Mouse (Mus musculus) midbrain, embryonic 15.5 days (tissue): ENCODE data around the gene Prkn. TPM values are rescaled to one million over a fixed set of nuclear protein-coding genes. Genes with fewer than 3 reads are reported as not detected.

Source experiments
- ATAC-seq: fragments of 200-750 bp; cut with Nextera tagmentation; replicated peaks from 2 replicates; pipeline ENCODE4 v1.8.0; 2017; ENCODE audit warnings: moderate TSS enrichment
- H3K27ac ChIP-seq: fragments of 300-500 bp; sonication (generic); 2 replicates; pipeline ENCODE4 v1.5.1; 2015; ENCODE audit warnings: mild to moderate bottlenecking, inconsistent platforms
- H3K27me3 ChIP-seq: fragments of 300-500 bp; sonication (generic); replicated peaks from 2 replicates; pipeline ENCODE4 v1.6.1; 2015; ENCODE audit warnings: inconsistent platforms
- H3K36me3 ChIP-seq: fragments of 300-500 bp; sonication (generic); replicated peaks from 2 replicates; pipeline ENCODE4 v1.6.1; 2015; ENCODE audit warnings: inconsistent platforms
- H3K4me1 ChIP-seq: fragments of 300-500 bp; sonication (generic); 2 replicates; pipeline ENCODE4 v1.6.1; 2015; ENCODE audit warnings: inconsistent platforms
- H3K4me2 ChIP-seq: fragments of 300-500 bp; sonication (generic); 2 replicates; pipeline ENCODE4 v1.6.1; 2015; ENCODE audit warnings: inconsistent platforms, mild to moderate bottlenecking, moderate library complexity
- H3K4me3 ChIP-seq: fragments of 300-500 bp; sonication (generic); 2 replicates; pipeline ENCODE4 v1.5.1; 2015; ENCODE audit warnings: mild to moderate bottlenecking, inconsistent platforms
- H3K9ac ChIP-seq: fragments of 300-500 bp; sonication (generic); 2 replicates; pipeline ENCODE4 v1.6.1; 2015; ENCODE audit warnings: mild to moderate bottlenecking, inconsistent platforms
- H3K9me3 ChIP-seq: fragments of 300-500 bp; sonication (generic); 2 replicates; pipeline ENCODE4 v1.6.1; 2016; ENCODE audit warnings: inconsistent platforms
- WGBS: fragments of 180-500 bp; shearing (Covaris S2); methylation state at CpG from one replicate; pipeline ENCODE4 v1.1.7; 2015; ENCODE audit warnings: mixed read lengths; 5-methylcytosine and 5-hydroxymethylcytosine counted together
- polyA plus RNA-seq: library from polyadenylated mRNA; unstranded; fragments of >200 nt; fragmentation: Nextera tagmentation; extraction: Ambion mirVana; gene quantifications from 2 replicates; pipeline ENCODE4 v1.2.1, GENCODE M21; 2015

The Prkn gene
- polyA plus RNA-seq, 1 experiment from 2014 or later = 4.8 TPM

DNA sequence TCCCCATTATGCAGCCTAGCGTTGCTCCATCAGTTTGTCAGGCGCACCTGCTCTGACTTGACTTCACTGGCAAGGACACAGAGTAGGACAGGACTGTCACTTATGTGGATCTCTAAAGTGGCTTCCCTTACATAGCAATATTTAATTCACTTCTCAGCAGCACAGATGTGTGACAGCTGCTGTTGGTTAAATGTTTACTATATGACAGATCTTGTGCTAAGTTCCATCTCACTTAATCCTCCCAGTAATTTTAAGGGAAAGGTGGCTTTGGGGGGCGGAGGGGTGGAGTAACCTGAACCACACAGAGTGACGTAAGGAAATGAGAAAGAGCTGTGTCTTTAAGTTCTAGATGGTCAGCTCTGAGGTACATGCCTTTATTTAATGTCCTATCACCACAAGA is 1072.0 kb downstream of the Prkn start:
- H3K9ac ChIP-seq = no peak overlapping the region
- no peaks in the 10 kb centered on the region for H3K36me3 ChIP-seq
- H3K4me2 ChIP-seq = no peak overlapping the region
- ATAC-seq = no peak
- no peak overlapping the region for H3K4me3 ChIP-seq
- 75% methylated on average over 4 of the region's 4 CpGs for WGBS
- no peaks in the 10 kb centered on the region for H3K9me3 ChIP-seq
- no peaks in the 10 kb centered on the region for H3K27me3 ChIP-seq
- H3K27ac ChIP-seq = no peak overlapping the region
- H3K4me1 ChIP-seq = peaks cover 13% of the 10 kb centered on the region

DNA sequence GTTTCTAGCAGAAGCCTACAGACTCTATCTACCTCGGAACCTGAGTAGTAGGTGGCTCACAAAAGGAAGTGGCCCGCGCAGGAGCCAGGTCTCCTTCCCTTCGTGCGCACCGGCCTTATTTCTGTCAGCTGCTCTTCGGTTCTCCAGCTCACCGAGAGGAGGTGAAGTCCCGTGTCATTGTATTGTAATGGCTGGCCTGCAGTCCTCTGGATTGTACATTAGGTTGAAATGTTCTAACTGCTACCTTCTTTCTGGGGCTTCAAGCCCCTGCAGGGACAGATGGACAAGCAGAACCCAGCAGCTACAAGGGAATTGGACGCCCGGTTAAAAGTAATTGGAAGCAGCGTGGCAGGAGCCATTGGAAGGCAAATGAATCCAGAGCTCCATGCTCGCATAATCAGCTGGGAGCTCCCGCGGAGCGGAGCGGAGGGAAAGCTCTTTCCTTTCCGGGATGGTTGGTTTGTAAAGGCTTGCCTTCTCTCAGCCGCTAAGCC is 1072.7 kb downstream of the Prkn start:
- 1% methylated on average over 19 of the region's 19 CpGs for WGBS
- peaks cover 17% of the 10 kb centered on the region for H3K4me1 ChIP-seq
- no peaks in the 10 kb centered on the region for H3K27me3 ChIP-seq
- peak overlapping the region; percentile 67 for H3K27ac ChIP-seq
- H3K9me3 ChIP-seq = no peaks in the 10 kb centered on the region
- peak overlapping the region; percentile 50 for H3K4me2 ChIP-seq
- no peaks in the 10 kb centered on the region for H3K36me3 ChIP-seq
- peak; percentile 58; the same call in 1 of the 2 replicates for ATAC-seq
- H3K4me3 ChIP-seq = peak overlapping the region; percentile 23
- no peak overlapping the region for H3K9ac ChIP-seq

DNA sequence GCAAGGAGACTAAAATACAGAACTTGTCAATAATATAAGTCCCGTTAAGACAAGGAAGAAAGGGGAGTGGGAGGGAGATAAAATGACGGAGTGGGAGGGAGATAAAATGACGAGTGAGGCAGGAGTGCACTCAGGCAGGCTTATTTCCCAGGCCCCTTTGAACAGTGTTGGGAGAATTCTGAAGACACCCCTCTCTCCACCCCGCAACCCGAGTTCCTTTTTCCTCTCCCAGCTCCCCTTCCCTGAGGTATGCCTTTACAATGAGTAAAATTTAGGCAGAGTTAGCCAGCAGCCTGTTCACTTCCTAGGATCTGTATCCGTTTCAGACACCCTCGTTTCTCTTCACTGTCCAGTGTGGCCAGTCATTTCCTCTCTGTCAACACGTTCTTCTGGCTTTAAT is 1073.4 kb downstream of the Prkn start:
- Histone ChIP-seq H3K4me3 (no peak overlapping the region; the same call in 1 of the 2 replicates), H3K9ac (no peak overlapping the region), H3K27ac (no peak overlapping the region)

DNA sequence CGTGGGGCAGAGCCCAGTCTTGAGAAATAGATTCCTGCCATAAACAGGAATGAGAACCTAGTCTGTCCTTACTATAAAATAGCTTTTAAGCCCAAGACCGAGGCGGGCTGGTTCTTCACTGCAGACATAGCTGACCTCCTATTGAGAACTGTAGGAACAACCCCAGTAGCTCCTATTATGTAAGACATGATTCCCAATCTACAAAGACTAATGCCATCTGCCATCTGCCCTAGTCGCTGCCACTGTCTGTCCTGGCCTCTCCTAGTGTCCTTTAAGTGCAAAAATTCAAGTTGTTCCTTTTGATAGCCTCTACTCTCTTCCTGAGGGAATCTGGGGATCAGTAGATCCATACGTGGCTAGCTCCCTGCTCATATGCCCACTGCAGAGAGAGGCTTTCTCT is 1074.3 kb downstream of the Prkn start:
- no peaks in the 10 kb centered on the region for H3K27me3 ChIP-seq
- no peak overlapping the region for H3K4me3 ChIP-seq
- H3K4me1 ChIP-seq = peaks cover 24% of the 10 kb centered on the region
- H3K9me3 ChIP-seq = no peaks in the 10 kb centered on the region
- ATAC-seq = no peak
- no peaks in the 10 kb centered on the region for H3K36me3 ChIP-seq
- H3K27ac ChIP-seq = no peak overlapping the region
- no peak overlapping the region for H3K9ac ChIP-seq
- 68% methylated on average over 5 of the region's 5 CpGs for WGBS
- H3K4me2 ChIP-seq = no peak overlapping the region

More for the DNA sequence above, 1073.4 kb downstream of the Prkn start:
- Histone ChIP-seq H3K9me3 (no peaks in the 10 kb centered on the region), H3K27me3 (no peaks in the 10 kb centered on the region), H3K36me3 (no peaks in the 10 kb centered on the region), H3K4me1 (peaks cover 24% of the 10 kb centered on the region), H3K4me2 (peak overlapping the region; percentile 50)
- no peak for ATAC-seq
- WGBS = 13% methylated on average over 8 of the region's 8 CpGs

DNA sequence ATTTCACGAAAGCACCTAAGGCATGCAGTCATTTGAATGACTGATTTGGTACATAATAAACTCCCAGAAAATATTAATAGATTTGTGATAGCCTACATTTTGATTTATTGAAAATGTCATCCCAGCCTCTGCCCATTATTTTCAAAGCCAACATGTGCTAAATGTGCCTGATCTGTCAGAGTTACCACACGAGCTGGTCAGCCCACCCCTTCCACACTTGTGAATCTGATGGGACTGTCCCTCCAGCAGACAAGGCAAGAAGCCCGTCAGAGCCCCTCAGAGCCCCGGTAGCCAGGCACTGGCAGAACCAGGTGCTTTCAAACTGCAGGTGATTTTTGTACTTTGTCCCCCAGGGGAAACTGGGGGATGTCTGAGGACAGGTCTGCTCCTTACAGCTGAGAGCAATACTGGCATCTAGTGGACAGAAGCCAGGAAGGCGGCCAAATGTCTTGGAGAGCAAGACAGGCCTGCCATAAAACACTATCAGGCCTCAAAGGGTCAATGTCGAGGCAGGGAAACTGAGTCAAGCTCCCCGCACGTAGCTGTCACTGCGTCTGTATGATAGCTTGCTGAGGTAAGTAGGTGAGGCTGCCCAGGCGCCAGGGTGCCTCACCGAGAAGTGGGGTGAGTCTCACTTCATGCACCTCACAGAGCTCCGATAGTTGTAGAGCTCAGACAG is 1078.1 kb downstream of the Prkn start:
- no peak overlapping the region for H3K4me3 ChIP-seq
- no peaks in the 10 kb centered on the region for H3K9me3 ChIP-seq
- H3K36me3 ChIP-seq = no peaks in the 10 kb centered on the region
- peaks cover 19% of the 10 kb centered on the region for H3K4me1 ChIP-seq
- H3K27me3 ChIP-seq = no peaks in the 10 kb centered on the region
- WGBS = 49% methylated on average over 12 of the region's 12 CpGs
- H3K27ac ChIP-seq = no peak overlapping the region; the same call in 1 of the 2 replicates
- peak; percentile 54; the same call in 1 of the 2 replicates for ATAC-seq
- H3K9ac ChIP-seq = no peak overlapping the region
- no peak overlapping the region for H3K4me2 ChIP-seq

DNA sequence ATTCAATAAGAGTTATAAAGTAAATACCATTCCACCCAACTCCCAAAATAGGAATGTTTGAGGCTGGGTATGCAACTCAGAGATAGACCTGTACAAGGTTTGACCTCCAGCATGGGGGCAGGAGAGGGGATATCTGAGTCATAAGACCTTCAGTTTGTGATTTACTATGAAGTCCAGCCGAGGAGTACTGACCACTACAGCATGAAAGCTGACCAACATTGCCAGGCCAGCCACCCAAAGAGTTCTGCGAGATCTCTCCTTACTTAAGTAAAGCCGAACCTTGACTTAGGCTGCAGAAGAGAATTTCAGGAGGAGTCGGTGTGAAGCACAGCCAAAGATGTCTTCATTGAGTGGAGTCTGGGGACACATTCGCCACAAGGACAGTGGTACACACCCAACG is 1079.4 kb downstream of the Prkn start:
- Histone ChIP-seq H3K27me3 (no peaks in the 10 kb centered on the region), H3K4me3 (no peak overlapping the region), H3K4me2 (no peak overlapping the region), H3K9ac (no peak overlapping the region), H3K27ac (no peak overlapping the region), H3K4me1 (peaks cover 14% of the 10 kb centered on the region), H3K9me3 (no peaks in the 10 kb centered on the region), H3K36me3 (no peaks in the 10 kb centered on the region)
- no peak for ATAC-seq
- WGBS = 91% methylated on average over 6 of the region's 6 CpGs

DNA sequence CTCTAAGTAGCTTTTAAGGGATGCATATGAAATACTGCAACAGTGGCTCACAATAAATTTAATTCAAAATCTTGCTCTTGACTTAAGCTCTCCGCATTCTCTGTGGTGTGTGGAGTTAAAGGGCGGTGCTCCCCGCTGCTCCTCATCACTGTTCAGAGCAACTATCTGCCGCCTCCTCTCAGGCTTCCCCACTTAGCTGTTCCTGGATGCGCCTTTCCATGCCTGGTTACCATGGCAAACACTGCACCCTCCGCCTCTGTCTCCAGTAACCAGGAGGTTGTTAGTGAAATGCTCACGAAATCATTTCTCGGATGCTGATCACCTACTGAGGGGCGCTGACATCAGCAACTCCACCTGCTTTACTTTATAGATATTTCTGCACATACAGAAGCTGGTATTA is 1080.8 kb downstream of the Prkn start:
- Histone ChIP-seq H3K9ac (no peak overlapping the region), H3K4me3 (no peak overlapping the region), H3K27me3 (no peaks in the 10 kb centered on the region), H3K4me2 (no peak overlapping the region), H3K27ac (no peak overlapping the region), H3K36me3 (no peaks in the 10 kb centered on the region), H3K4me1 (peaks cover 14% of the 10 kb centered on the region), H3K9me3 (no peaks in the 10 kb centered on the region)
- ATAC-seq = no peak
- 61% methylated on average over 9 of the region's 9 CpGs for WGBS

DNA sequence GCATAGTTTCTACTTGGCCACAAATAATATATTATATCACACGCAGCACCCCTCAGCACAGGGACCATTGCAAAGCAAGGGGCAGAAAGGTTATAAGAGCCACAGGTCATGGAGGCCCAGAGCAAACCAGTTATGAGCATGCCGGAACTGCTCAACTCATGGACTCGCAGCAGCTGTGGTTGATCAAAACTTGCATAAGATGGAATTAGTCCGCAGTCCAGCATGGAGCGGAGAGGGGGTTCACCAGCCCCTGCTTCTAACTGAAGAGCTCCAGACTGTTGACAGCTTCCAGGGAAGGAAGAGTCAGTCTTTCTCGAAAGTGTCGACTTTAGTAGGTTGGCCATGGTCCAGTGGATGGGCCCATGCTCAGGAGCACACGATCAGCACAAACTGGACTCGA is 1083.8 kb downstream of the Prkn start:
- H3K4me1 ChIP-seq = peaks cover 10% of the 10 kb centered on the region; the same call in 1 of the 2 replicates
- no peaks in the 10 kb centered on the region for H3K27me3 ChIP-seq
- no peak overlapping the region for H3K27ac ChIP-seq
- H3K9ac ChIP-seq = no peak overlapping the region
- no peak overlapping the region for H3K4me2 ChIP-seq
- H3K4me3 ChIP-seq = no peak overlapping the region
- ATAC-seq = no peak
- no peaks in the 10 kb centered on the region for H3K36me3 ChIP-seq
- 94% methylated on average over 9 of the region's 9 CpGs for WGBS
- no peaks in the 10 kb centered on the region for H3K9me3 ChIP-seq

DNA sequence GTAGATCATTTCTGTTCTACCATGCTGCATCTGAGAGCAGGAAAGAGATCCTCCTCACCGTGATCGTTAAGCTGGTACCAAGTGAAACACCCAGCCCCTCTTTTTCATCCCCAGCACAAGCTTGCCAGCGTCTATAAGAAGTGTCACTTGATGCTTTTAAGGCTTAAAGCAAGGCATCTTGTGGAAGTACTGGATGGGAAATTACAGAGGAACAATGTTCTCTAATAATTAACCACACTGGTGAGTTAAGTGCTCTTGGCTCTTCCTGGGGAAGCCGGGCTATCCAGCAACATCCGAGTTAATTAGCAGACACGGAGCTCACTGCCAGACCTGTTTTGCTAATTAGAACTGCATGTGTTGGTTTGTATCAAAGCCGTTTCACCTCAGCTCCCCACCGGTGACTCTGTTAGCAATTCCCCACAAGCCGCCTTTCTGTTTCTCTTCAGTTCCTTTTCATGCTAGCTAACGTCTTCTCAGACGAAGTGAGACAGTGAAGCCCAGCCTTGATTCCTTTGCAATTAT is 1086.7 kb downstream of the Prkn start:
- Histone ChIP-seq H3K9ac (no peak overlapping the region), H3K27ac (peak overlapping the region; percentile 27; the same call in 1 of the 2 replicates), H3K4me1 (peaks cover 8% of the 10 kb centered on the region; the same call in 1 of the 2 replicates), H3K27me3 (no peaks in the 10 kb centered on the region), H3K36me3 (no peaks in the 10 kb centered on the region), H3K4me2 (no peak overlapping the region), H3K9me3 (no peaks in the 10 kb centered on the region), H3K4me3 (no peak overlapping the region)
- no peak for ATAC-seq
- 35% methylated on average over 11 of the region's 11 CpGs for WGBS

DNA sequence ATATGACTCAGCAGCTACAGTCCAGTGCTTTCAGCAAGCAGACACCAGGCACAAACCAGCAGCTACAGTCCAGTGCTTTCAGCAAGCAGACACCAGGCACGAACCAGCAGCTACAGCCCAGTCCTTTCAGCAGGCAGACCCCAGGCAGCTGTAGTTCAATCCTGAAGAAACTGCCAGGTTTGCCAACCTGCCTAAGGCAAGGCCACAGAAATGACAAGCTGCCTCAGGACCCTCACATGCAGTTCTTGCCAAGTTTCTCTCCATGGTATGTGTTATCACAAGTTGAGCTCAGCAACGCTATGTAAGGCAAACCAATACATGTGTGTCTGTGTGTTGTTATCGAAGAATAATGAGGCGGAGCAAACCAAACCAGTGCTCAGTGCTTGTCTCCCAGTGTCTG is 1091.5 kb downstream of the Prkn start:
- H3K27me3 ChIP-seq = no peaks in the 10 kb centered on the region
- H3K27ac ChIP-seq = no peak overlapping the region
- 92% methylated on average over 4 of the region's 4 CpGs for WGBS

DNA sequence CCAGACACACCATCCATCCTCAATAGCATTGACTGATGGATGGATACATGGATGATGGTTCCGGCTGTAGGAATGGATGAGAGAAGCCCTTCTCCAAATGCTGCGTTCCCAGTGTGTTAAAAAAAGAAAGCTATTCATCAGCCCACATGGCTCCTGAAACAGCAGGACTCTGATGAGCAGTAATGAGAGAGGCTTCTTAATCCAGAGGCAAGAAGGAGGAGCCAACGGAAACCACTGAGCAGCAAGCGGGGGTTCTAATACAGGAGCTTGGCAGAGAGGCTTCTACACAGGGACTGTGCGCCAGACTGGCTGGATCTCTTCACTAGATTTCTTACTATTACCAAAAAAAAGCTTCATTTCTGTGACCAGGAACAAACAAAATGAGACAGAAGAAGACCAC is 1093.6 kb downstream of the Prkn start:
- H3K4me3 ChIP-seq = no peak overlapping the region
- no peaks in the 10 kb centered on the region for H3K4me1 ChIP-seq
- no peaks in the 10 kb centered on the region for H3K27me3 ChIP-seq
- H3K27ac ChIP-seq = no peak overlapping the region
- no peak for ATAC-seq
- H3K9me3 ChIP-seq = no peaks in the 10 kb centered on the region
- no peak overlapping the region for H3K9ac ChIP-seq
- H3K4me2 ChIP-seq = no peak overlapping the region
- H3K36me3 ChIP-seq = no peaks in the 10 kb centered on the region
- WGBS = 63% methylated on average over 5 of the region's 5 CpGs

More for the DNA sequence above, 1091.5 kb downstream of the Prkn start:
- no peak for ATAC-seq
- H3K4me3 ChIP-seq = no peak overlapping the region
- no peaks in the 10 kb centered on the region for H3K9me3 ChIP-seq
- H3K4me2 ChIP-seq = no peak overlapping the region
- peaks cover 6% of the 10 kb centered on the region; the same call in 1 of the 2 replicates for H3K4me1 ChIP-seq
- no peaks in the 10 kb centered on the region for H3K36me3 ChIP-seq
- H3K9ac ChIP-seq = no peak overlapping the region

DNA sequence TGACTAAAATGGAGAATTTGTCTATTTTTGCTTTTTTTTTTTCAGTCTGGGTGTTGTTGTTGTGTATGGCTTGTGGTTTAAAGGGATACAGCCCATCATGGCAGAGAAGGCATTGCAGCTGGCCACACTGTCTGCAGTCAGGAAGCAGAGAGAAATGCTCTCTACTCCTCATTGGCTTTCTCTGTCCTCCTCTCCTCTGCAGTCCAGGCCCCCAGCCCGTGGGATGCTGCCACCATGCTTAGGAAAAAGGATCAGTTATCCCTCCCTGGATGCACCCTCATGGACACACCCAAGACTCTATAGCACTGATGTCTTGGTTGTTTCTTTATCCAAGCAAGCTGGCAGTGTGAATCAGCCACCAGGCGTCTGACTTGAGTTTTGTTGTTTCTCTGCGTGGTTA is 1107.3 kb downstream of the Prkn start:
- H3K36me3 ChIP-seq = no peaks in the 10 kb centered on the region
- no peaks in the 10 kb centered on the region for H3K27me3 ChIP-seq
- no peak for ATAC-seq
- peaks cover 22% of the 10 kb centered on the region for H3K4me1 ChIP-seq
- H3K27ac ChIP-seq = no peak overlapping the region
- WGBS = 90% methylated on average over 3 of the region's 3 CpGs
- H3K9me3 ChIP-seq = no peaks in the 10 kb centered on the region
- no peak overlapping the region for H3K4me3 ChIP-seq
- H3K9ac ChIP-seq = no peak overlapping the region
- H3K4me2 ChIP-seq = no peak overlapping the region
